Mouse (Mus musculus): Measurements from ENCODE around the gene Siglech. TPM values are rescaled to one million over a fixed set of nuclear protein-coding genes. Genes with fewer than 3 reads are reported as not detected.

Gene Siglech
- polyA plus RNA-seq, 1 experiment from 2014 or later, result 0.33 TPM

- H3K9ac ChIP-seq (ENCODE audit: low read length), result no peak overlapping the region
- ATAC-seq (replicated peaks; ENCODE audit: low FRiP score) (no peak), DNase-seq (ENCODE audit: low spot score) (no peak)
These were observed 32.0 kb downstream of the Siglech start for GRCm38 (mm10) chr7:55799981-55800380.

GRCm38 (mm10) chr7:55809967-55810366 lies 42.0 kb downstream of the Siglech start:
- Histone ChIP-seq H3K27ac (ENCODE audit: low read depth, low read length) (no peak overlapping the region), H3K9ac (ENCODE audit: low read length) (no peak overlapping the region), H3K9me3 (ENCODE audit: control insufficient read depth, low read length) (no peaks in the 10 kb centered on the region), H3K27me3 (ENCODE audit: control insufficient read depth, insufficient read depth, low read length) (no peaks in the 10 kb centered on the region), H3K36me3 (ENCODE audit: control insufficient read depth, insufficient read depth, low read length) (peaks cover 9% of the 10 kb centered on the region), H3K4me3 (ENCODE audit: low read depth, low read length) (no peak overlapping the region), H3K4me2 (ENCODE audit: low read depth, low read length, severe bottlenecking) (no peak overlapping the region), H3K4me1 (replicated peaks; ENCODE audit: control insufficient read depth, insufficient read depth, low read length) (no peaks in the 10 kb centered on the region)
- DNase-seq (ENCODE audit: low spot score), result no peak
- 93% methylated on average over 2 of the region's 2 CpGs for WGBS
- no peak for ATAC-seq (replicated peaks; ENCODE audit: low FRiP score)

More at GRCm38 (mm10) chr7:55799981-55800380, 32.0 kb downstream of the Siglech start:
- no peak overlapping the region for H3K27ac ChIP-seq (ENCODE audit: low read depth, low read length)
- no peaks in the 10 kb centered on the region for H3K27me3 ChIP-seq (ENCODE audit: control insufficient read depth, insufficient read depth, low read length)
- no peak overlapping the region for H3K4me2 ChIP-seq (ENCODE audit: low read depth, low read length, severe bottlenecking)
- H3K9me3 ChIP-seq (ENCODE audit: control insufficient read depth, low read length), result no peaks in the 10 kb centered on the region
- 92% methylated on average over 3 of the region's 3 CpGs for WGBS
- H3K4me1 ChIP-seq (replicated peaks; ENCODE audit: control insufficient read depth, insufficient read depth, low read length), result 0 out of 2 replicates have a peak, but pooled peaks cover 2% of the 10 kb centered on the region
- peaks cover 8% of the 10 kb centered on the region; the same call in 1 of the 2 replicates for H3K36me3 ChIP-seq (ENCODE audit: control insufficient read depth, insufficient read depth, low read length)
- H3K4me3 ChIP-seq (ENCODE audit: low read depth, low read length), result no peak overlapping the region

GRCm38 (mm10) chr7:55824468-55824867 lies 56.5 kb downstream of the Siglech start:
- no peak overlapping the region for H3K9ac ChIP-seq (ENCODE audit: low read length)
- ATAC-seq (replicated peaks; ENCODE audit: low FRiP score) (no peak), DNase-seq (ENCODE audit: low spot score) (no peak)
- WGBS, result 86% methylated on average over 5 of the region's 5 CpGs
- H3K9me3 ChIP-seq (ENCODE audit: control insufficient read depth, low read length), result no peaks in the 10 kb centered on the region
- peaks cover 7% of the 10 kb centered on the region for H3K36me3 ChIP-seq (ENCODE audit: control insufficient read depth, insufficient read depth, low read length)
- no peaks in the 10 kb centered on the region for H3K27me3 ChIP-seq (ENCODE audit: control insufficient read depth, insufficient read depth, low read length)
- no peak overlapping the region for H3K4me2 ChIP-seq (ENCODE audit: low read depth, low read length, severe bottlenecking)
- H3K4me3 ChIP-seq (ENCODE audit: low read depth, low read length), result no peak overlapping the region
- H3K27ac ChIP-seq (ENCODE audit: low read depth, low read length), result no peak overlapping the region
- H3K4me1 ChIP-seq (replicated peaks; ENCODE audit: control insufficient read depth, insufficient read depth, low read length), result no peaks in the 10 kb centered on the region

GRCm38 (mm10) chr7:55827551-55827950 lies 59.6 kb downstream of the Siglech start:
- Histone ChIP-seq H3K9ac (ENCODE audit: low read length) (no peak overlapping the region), H3K9me3 (ENCODE audit: control insufficient read depth, low read length) (no peaks in the 10 kb centered on the region), H3K27me3 (ENCODE audit: control insufficient read depth, insufficient read depth, low read length) (no peaks in the 10 kb centered on the region), H3K4me1 (replicated peaks; ENCODE audit: control insufficient read depth, insufficient read depth, low read length) (no peaks in the 10 kb centered on the region), H3K27ac (ENCODE audit: low read depth, low read length) (no peak overlapping the region), H3K4me3 (ENCODE audit: low read depth, low read length) (no peak overlapping the region), H3K4me2 (ENCODE audit: low read depth, low read length, severe bottlenecking) (no peak overlapping the region), H3K36me3 (ENCODE audit: control insufficient read depth, insufficient read depth, low read length) (peaks cover 5% of the 10 kb centered on the region)
- ATAC-seq (replicated peaks; ENCODE audit: low FRiP score) (no peak), DNase-seq (ENCODE audit: low spot score) (no peak)
- 88% methylated on average over 9 of the region's 9 CpGs for WGBS

Other genes with a start within 250 kb of the Siglech start
- 40.9 and 45.2 TPM in 2 replicates for gene Tubgcp5, start 26.0 kb downstream of the Siglech start, polyA plus RNA-seq (2014; fragmentation: Nextera tagmentation; extraction: Ambion mirVana)
- gene Cyfip1, start 73.6 kb downstream of the Siglech start, polyA plus RNA-seq (2014; fragmentation: Nextera tagmentation; extraction: Ambion mirVana), result 81.4 and 88.7 TPM in 2 replicates
- 49.9 and 51.5 TPM in 2 replicates for gene Nipa2, start 194.3 kb downstream of the Siglech start, polyA plus RNA-seq (2014; fragmentation: Nextera tagmentation; extraction: Ambion mirVana)